Mouse (Mus musculus): ENCODE data around the gene Swt1.

DNA sequence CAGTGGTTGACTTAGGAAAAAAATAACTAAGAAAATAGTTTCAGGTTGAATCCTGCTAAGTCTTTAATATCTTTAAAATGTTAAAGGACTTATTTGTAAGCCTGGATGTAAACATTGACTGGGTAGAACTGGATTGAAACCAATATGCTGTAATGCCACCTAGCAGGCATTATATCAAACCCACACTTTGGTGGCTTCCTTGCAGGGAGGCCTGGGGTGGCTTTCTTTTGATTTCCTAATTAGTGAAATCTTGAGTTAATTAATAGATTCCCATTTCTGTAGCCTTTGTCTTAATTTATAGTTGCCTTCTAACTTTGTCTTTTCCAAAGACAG is 82.4 kb downstream of the Swt1 start:
- TF ChIP-seq POLR2A (IDR thresholded peaks at IDR 0.05; ENCODE audit: extremely low read depth, insufficient read depth, low read length) (no peak), CTCF (IDR thresholded peaks at IDR 0.05; ENCODE audit: extremely low read depth, insufficient read depth, low read length) (no peak)
